Mouse (Mus musculus): ENCODE measurements at regions not wholly inside any gene's neighbourhood (a gene's known extent, or its start where the extent isn't known, plus 50 kb on each side); places are given as distances from the start of the nearest gene placed in this dataset.

GRCm38 (mm10) chr13:112002661-112003347 lies 194.0 kb upstream of the Map3k1 start:
- DNase-seq (ENCODE audit: low spot score) = no peak

GRCm38 (mm10) chr13:112003445-112003844 lies 194.7 kb upstream of the Map3k1 start:
- DNase-seq (ENCODE audit: low spot score) = no peak

GRCm38 (mm10) chr13:112004126-112004525 lies 195.3 kb upstream of the Map3k1 start:
- no peak for DNase-seq (ENCODE audit: low spot score)

GRCm38 (mm10) chr13:112005421-112005820 lies 196.6 kb upstream of the Map3k1 start:
- no peak for DNase-seq (ENCODE audit: low spot score)

GRCm38 (mm10) chr13:112008806-112009205 lies 200.0 kb upstream of the Map3k1 start:
- no peak for DNase-seq (ENCODE audit: low spot score)

- no peak for DNase-seq (ENCODE audit: low spot score)
These were observed 200.5 kb upstream of the Map3k1 start for GRCm38 (mm10) chr13:112009288-112009687.

GRCm38 (mm10) chr13:112010464-112010863 lies 201.7 kb upstream of the Map3k1 start:
- no peak for DNase-seq (ENCODE audit: low spot score)

GRCm38 (mm10) chr13:112012640-112013039 lies 203.8 kb upstream of the Map3k1 start:
- no peak for DNase-seq (ENCODE audit: low spot score)

- no peak for DNase-seq (ENCODE audit: low spot score)
These were observed 206.3 kb upstream of the Map3k1 start for GRCm38 (mm10) chr13:112015083-112015482.

- no peak for DNase-seq (ENCODE audit: low spot score)
These were observed 207.5 kb upstream of the Map3k1 start for GRCm38 (mm10) chr13:112016280-112016679.

GRCm38 (mm10) chr13:112018497-112019281 lies 209.9 kb upstream of the Map3k1 start:
- no peak for DNase-seq (ENCODE audit: low spot score)

- DNase-seq (ENCODE audit: low spot score) = no peak
These were observed 210.8 kb upstream of the Map3k1 start for GRCm38 (mm10) chr13:112019575-112019974.

- no peak for DNase-seq (ENCODE audit: low spot score)
These were observed 214.4 kb upstream of the Map3k1 start for GRCm38 (mm10) chr13:112023171-112023570.

GRCm38 (mm10) chr13:112024667-112025585 lies 216.1 kb upstream of the Map3k1 start:
- DNase-seq (ENCODE audit: low spot score) = no peak

- DNase-seq (ENCODE audit: low spot score) = no peak
These were observed 216.8 kb upstream of the Map3k1 start for GRCm38 (mm10) chr13:112025586-112025950.

- DNase-seq (ENCODE audit: low spot score) = no peak
These were observed 218.9 kb upstream of the Map3k1 start for GRCm38 (mm10) chr13:112027736-112028135.

GRCm38 (mm10) chr13:112031061-112031460 lies 222.3 kb upstream of the Map3k1 start:
- no peak for DNase-seq (ENCODE audit: low spot score)

- DNase-seq (ENCODE audit: low spot score) = no peak
These were observed 223.0 kb upstream of the Map3k1 start for GRCm38 (mm10) chr13:112031631-112032320.

GRCm38 (mm10) chr13:112037731-112038380 lies 229.1 kb upstream of the Map3k1 start:
- no peak for DNase-seq (ENCODE audit: low spot score)

GRCm38 (mm10) chr13:112038556-112039304 lies 229.9 kb upstream of the Map3k1 start:
- DNase-seq (ENCODE audit: low spot score) = no peak
